Mouse (Mus musculus): Measurements from ENCODE around the gene Haus5. TPM values are rescaled to one million over a fixed set of nuclear protein-coding genes. Genes with fewer than 3 reads are reported as not detected.

The Haus5 gene
- polyA plus RNA-seq, 1 experiment from 2014 or later, result 25.7 TPM

DNA sequence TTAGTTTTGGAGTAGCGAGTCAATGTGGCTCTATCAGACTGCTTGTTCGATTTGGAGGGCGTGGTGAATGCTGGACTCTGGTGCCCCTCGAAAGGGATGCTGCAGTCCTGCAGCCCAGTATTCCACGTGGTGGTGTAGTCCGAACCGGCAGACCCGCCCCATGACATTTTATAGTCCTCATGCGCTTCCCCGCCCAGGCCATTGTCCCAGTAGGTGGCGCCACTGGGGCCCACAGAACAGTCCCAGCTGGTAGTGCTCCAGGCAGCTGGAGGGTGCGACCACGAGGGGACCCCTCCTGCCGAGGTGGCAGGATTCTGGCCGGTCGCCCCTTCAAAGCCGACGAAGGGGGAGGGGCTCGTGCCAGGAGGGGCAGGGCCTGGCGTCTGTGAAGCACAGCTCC, 30.2 kb downstream of the Haus5 start:
- peaks cover 47% of the 10 kb centered on the region for H3K27me3 ChIP-seq (replicated peaks; ENCODE audit: control insufficient read depth, insufficient read depth, low read length)
- ATAC-seq, result no peak

DNA sequence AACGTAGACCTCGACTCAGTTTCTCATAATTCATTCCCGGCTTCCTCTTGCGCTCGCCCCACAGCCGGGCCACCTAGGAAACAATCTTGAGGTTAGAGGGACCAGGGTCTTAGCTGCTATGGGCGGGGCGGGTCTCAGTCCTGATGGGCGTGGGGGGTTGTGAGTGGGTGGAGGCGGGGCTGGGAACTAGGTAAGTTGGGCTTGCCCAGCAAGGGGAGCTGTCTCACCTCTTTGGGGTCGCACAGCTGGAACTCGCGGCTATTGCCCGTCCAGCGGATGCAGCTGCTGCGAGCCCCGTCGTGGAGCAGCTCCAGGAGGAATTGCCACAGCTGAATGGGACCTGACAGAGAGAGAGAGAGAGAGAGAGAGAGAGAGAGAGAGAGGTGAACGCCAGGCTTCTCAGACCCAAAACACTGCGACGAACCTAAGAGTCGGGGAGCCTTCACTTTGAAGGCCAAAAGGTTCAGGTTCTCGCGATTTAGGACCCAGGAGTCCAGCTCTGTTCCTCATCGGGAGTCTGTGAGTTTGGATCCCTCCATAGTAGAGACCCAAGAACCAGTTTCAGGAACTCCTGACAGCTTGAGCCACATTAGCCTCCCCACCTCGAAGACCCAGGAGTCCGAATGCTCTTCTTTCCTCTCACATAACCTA, 30.9 kb downstream of the Haus5 start:
- Histone ChIP-seq H3K4me1 (ENCODE audit: control insufficient read depth, insufficient read depth, low read depth, low read length) (peaks cover 3% of the 10 kb centered on the region; the same call in 1 of the 2 replicates), H3K9ac (ENCODE audit: low read depth, low read length) (no peak overlapping the region; the same call in 1 of the 2 replicates), H3K36me3 (ENCODE audit: control insufficient read depth, insufficient read depth, low read length) (no peaks in the 10 kb centered on the region), H3K4me2 (ENCODE audit: low read length) (no peak overlapping the region), H3K27ac (ENCODE audit: low read depth, low read length) (no peak overlapping the region), H3K9me3 (ENCODE audit: control insufficient read depth, low read length) (no peaks in the 10 kb centered on the region), H3K27me3 (replicated peaks; ENCODE audit: control insufficient read depth, insufficient read depth, low read length) (peaks cover 47% of the 10 kb centered on the region), H3K4me3 (ENCODE audit: low read length) (no peak overlapping the region)
- no peak for ATAC-seq
- WGBS, result 7% methylated on average over 27 of the region's 27 CpGs

More for the DNA sequence above, 30.2 kb downstream of the Haus5 start:
- no peak overlapping the region for H3K27ac ChIP-seq (ENCODE audit: low read depth, low read length)
- no peaks in the 10 kb centered on the region for H3K9me3 ChIP-seq (ENCODE audit: control insufficient read depth, low read length)
- H3K4me1 ChIP-seq (ENCODE audit: control insufficient read depth, insufficient read depth, low read depth, low read length), result peaks cover 3% of the 10 kb centered on the region; the same call in 1 of the 2 replicates
- H3K9ac ChIP-seq (ENCODE audit: low read depth, low read length), result no peak overlapping the region
- no peaks in the 10 kb centered on the region for H3K36me3 ChIP-seq (ENCODE audit: control insufficient read depth, insufficient read depth, low read length)
- H3K4me2 ChIP-seq (ENCODE audit: low read length), result peak overlapping the region; percentile 18; the same call in 1 of the 2 replicates
- WGBS, result under 1% methylated on average over 20 of the region's 20 CpGs
- no peak overlapping the region for H3K4me3 ChIP-seq (ENCODE audit: low read length)

DNA sequence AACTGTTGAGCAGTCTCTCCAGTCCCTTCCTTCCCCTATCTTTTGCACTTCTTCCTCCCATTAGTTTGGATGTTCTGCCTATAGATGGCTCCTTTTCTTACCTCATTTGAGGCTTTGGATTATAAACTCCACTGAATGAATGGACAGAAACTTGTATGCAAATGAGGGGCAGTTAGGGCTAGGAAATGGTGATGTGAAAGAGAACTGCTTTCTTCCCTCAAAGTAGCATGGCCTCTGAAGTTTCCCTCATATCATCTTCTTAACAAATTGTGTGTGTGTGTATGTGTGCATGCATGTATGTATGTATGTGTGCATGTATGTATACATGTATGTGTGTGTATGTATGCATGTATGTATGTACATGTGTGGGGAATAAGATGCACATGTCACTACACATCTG, 35.8 kb downstream of the Haus5 start:
- Histone ChIP-seq H3K4me1 (ENCODE audit: control insufficient read depth, insufficient read depth, low read depth, low read length) (peaks cover 9% of the 10 kb centered on the region), H3K36me3 (ENCODE audit: control insufficient read depth, insufficient read depth, low read length) (peaks cover 3% of the 10 kb centered on the region; the same call in 1 of the 2 replicates), H3K4me2 (ENCODE audit: low read length) (no peak overlapping the region), H3K9me3 (ENCODE audit: control insufficient read depth, low read length) (no peaks in the 10 kb centered on the region), H3K9ac (ENCODE audit: low read depth, low read length) (no peak overlapping the region), H3K27ac (ENCODE audit: low read depth, low read length) (no peak overlapping the region), H3K27me3 (replicated peaks; ENCODE audit: control insufficient read depth, insufficient read depth, low read length) (peaks cover 20% of the 10 kb centered on the region), H3K4me3 (ENCODE audit: low read length) (no peak overlapping the region)
- no peak for ATAC-seq

DNA sequence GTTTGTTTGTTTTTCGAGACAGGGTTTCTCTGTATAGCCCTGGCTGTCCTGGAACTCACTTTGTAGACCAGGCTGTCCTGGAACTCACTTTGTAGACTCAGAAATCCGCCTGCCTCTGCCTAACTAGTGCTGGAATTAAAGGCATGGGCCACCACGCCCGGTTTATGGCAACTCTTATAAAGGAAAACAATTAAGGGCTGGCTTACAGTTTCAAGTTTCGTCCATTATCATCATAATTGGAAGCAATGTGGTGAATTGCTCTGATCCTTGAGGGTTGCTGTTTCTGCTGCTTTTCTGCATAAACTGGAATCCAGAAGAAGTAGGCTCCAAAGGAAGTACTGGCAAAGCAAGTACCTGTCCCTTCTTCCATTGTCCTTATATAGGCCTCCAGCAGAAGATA, 38.1 kb downstream of the Haus5 start:
- H3K27me3 ChIP-seq (replicated peaks; ENCODE audit: control insufficient read depth, insufficient read depth, low read length), result peaks cover 2% of the 10 kb centered on the region; the same call in 1 of the 2 replicates
- ATAC-seq, result no peak
- H3K27ac ChIP-seq (ENCODE audit: low read depth, low read length), result no peak overlapping the region
- H3K4me3 ChIP-seq (ENCODE audit: low read length), result no peak overlapping the region
- WGBS, result 93% methylated on average over 5 of the region's 5 CpGs
- H3K4me2 ChIP-seq (ENCODE audit: low read length), result no peak overlapping the region; the same call in 1 of the 2 replicates
- peaks cover 9% of the 10 kb centered on the region for H3K4me1 ChIP-seq (ENCODE audit: control insufficient read depth, insufficient read depth, low read depth, low read length)
- no peaks in the 10 kb centered on the region for H3K9me3 ChIP-seq (ENCODE audit: control insufficient read depth, low read length)
- peaks cover 17% of the 10 kb centered on the region for H3K36me3 ChIP-seq (ENCODE audit: control insufficient read depth, insufficient read depth, low read length)
- H3K9ac ChIP-seq (ENCODE audit: low read depth, low read length), result no peak overlapping the region

DNA sequence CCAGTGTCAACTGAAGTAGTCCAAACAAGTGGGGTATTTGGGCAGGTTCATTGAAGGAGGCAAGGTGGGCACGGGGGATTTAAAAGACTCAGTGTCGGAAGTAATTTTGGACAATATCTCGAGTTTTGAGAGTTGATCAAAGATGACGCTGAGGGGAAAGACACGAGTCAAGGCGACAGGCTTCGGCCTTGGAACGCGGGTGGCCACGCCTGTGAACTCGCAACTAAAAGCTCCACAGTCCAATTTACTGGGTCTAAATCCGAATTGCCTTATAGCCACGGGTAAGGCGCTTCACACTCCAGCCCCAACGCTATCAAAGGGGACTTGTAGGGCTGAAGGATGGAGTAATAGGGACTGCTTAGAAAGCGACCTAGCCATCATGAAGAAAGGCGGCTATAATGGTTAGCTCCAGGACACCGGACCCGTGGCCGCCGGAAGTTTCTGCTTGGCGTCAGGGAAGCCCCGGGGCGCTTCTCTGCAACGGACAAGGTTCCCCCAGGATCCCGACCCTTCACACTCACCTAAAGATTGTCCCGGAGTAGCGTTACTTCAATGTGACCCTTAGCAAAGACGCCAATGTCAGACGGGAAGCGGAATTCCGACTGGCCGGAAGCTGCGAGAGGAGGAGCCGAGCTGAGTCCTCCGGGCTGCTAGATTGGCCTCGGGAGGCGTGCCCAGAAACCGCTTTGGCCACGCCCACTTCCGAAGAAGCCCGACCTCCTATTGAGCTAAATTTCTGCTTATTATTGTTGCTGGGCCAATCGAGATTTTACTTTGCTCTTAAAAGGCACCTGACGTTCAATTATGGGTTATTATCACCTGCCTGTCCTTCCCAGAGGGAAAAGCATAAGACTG, 39.0 kb downstream of the Haus5 start, which contains the start of gene Cox6b1:
Cox6b1 (minus strand) TSS at position 622 of the 855 bp plus-strand sequence.
- no peaks in the 10 kb centered on the region for H3K9me3 ChIP-seq (ENCODE audit: control insufficient read depth, low read length)
- H3K36me3 ChIP-seq (ENCODE audit: control insufficient read depth, insufficient read depth, low read length), result peaks cover 18% of the 10 kb centered on the region
- peaks cover 2% of the 10 kb centered on the region; the same call in 1 of the 2 replicates for H3K27me3 ChIP-seq (replicated peaks; ENCODE audit: control insufficient read depth, insufficient read depth, low read length)
- H3K4me1 ChIP-seq (ENCODE audit: control insufficient read depth, insufficient read depth, low read depth, low read length), result peaks cover 9% of the 10 kb centered on the region
- peak within 1 kb of the TSS; percentile 71 for H3K4me3 ChIP-seq (ENCODE audit: low read length)
- peak; percentile 95 for ATAC-seq
- H3K27ac ChIP-seq (ENCODE audit: low read depth, low read length), result peak within 1 kb of the TSS; percentile 63
- H3K4me2 ChIP-seq (ENCODE audit: low read length), result peak within 1 kb of the TSS; percentile 96
- WGBS, result 2% methylated on average over 44 of the region's 44 CpGs
- H3K9ac ChIP-seq (ENCODE audit: low read depth, low read length), result peak within 1 kb of the TSS; percentile 81

DNA sequence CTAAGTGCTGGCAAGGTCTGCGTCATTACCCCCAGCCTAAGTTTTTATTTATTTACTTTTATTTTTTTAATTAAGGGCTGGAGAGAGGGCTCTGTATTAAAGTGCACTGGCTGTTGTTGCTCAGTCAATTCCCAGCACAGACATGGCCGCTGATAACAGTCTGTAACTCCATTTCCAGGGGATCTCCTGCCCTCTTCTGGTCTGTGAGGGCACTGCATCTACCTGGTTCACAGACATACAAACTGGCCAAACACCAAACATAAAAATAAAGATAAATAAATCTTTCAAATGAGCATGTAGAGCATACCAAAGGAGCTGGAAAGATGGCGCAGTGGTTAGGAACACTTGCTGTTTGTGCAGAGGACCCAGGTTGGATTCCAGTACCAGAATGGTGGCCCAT, 45.6 kb downstream of the Haus5 start:
- peaks cover 54% of the 10 kb centered on the region for H3K36me3 ChIP-seq (ENCODE audit: control insufficient read depth, insufficient read depth, low read length)

DNA sequence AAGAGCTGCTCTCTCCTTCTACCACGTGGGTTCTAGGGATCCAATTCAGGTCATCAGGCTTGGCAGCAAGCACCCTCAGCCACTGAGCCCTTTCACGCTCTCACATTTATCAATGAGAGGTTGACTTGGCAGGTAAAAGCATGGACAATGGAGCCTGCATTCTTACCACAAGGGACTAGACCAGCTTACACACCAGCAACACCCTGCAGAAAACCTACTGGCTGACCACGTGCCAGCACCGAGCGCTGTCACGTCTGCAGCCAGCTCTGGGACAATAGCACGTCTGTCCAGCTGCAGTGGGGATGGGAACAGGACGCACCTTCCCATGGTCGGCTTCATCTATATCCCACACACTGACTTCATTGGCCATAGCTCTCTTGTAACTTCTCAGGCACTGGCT, 46.1 kb downstream of the Haus5 start:
- Histone ChIP-seq H3K27ac (ENCODE audit: low read depth, low read length) (no peak overlapping the region), H3K27me3 (replicated peaks; ENCODE audit: control insufficient read depth, insufficient read depth, low read length) (no peaks in the 10 kb centered on the region), H3K4me3 (ENCODE audit: low read length) (no peak overlapping the region), H3K36me3 (ENCODE audit: control insufficient read depth, insufficient read depth, low read length) (peaks cover 53% of the 10 kb centered on the region), H3K9ac (ENCODE audit: low read depth, low read length) (no peak overlapping the region), H3K4me2 (ENCODE audit: low read length) (no peak overlapping the region), H3K9me3 (ENCODE audit: control insufficient read depth, low read length) (no peaks in the 10 kb centered on the region), H3K4me1 (ENCODE audit: control insufficient read depth, insufficient read depth, low read depth, low read length) (no peaks in the 10 kb centered on the region)
- WGBS, result 96% methylated on average over 9 of the region's 9 CpGs
- ATAC-seq, result no peak

More for the DNA sequence above, 45.6 kb downstream of the Haus5 start:
- no peaks in the 10 kb centered on the region for H3K27me3 ChIP-seq (replicated peaks; ENCODE audit: control insufficient read depth, insufficient read depth, low read length)
- no peak for ATAC-seq
- H3K4me3 ChIP-seq (ENCODE audit: low read length), result no peak overlapping the region
- no peak overlapping the region for H3K9ac ChIP-seq (ENCODE audit: low read depth, low read length)
- H3K4me2 ChIP-seq (ENCODE audit: low read length), result no peak overlapping the region
- H3K27ac ChIP-seq (ENCODE audit: low read depth, low read length), result no peak overlapping the region
- 87% methylated on average over 3 of the region's 3 CpGs for WGBS
- no peaks in the 10 kb centered on the region for H3K4me1 ChIP-seq (ENCODE audit: control insufficient read depth, insufficient read depth, low read depth, low read length)
- no peaks in the 10 kb centered on the region for H3K9me3 ChIP-seq (ENCODE audit: control insufficient read depth, low read length)

DNA sequence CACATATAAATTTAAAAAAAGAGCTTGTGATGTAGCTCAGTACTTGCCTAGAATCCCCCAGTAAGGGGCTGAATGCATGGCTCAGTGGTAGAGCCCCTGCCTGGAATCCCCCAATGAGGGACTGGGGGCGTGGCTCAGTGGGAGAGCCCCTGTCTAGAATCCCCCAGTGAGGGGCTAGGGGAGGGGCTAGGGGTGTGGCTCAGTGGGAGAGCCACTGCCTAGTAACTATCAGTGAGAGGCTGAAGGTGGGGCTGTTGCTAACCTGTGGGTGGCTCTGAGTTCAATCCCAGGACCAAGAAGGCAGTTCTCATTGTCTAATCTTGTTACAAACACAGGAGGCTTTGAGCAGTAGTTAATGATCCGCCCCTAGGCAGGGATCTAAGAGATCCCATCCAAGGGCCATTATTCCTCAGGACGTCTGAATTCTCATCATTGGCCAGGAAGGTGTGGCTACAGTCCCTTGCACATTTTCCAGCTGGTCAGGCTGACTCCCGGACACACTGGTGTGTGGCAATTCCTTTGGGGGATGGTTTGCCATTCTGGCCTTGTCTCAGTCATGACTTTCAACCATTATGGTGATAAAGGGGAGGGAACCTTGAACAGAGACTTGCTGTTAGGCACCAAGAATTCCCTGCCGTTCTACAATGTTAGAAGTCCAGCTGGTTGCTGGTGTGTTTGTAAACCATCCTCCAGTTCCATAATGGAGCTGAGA, 49.6 kb downstream of the Haus5 start:
- Histone ChIP-seq H3K9ac (ENCODE audit: low read depth, low read length) (no peak overlapping the region), H3K4me2 (ENCODE audit: low read length) (no peak overlapping the region), H3K4me1 (ENCODE audit: control insufficient read depth, insufficient read depth, low read depth, low read length) (no peaks in the 10 kb centered on the region), H3K27me3 (replicated peaks; ENCODE audit: control insufficient read depth, insufficient read depth, low read length) (no peaks in the 10 kb centered on the region), H3K9me3 (ENCODE audit: control insufficient read depth, low read length) (no peaks in the 10 kb centered on the region), H3K36me3 (ENCODE audit: control insufficient read depth, insufficient read depth, low read length) (peaks cover 38% of the 10 kb centered on the region), H3K27ac (ENCODE audit: low read depth, low read length) (no peak overlapping the region), H3K4me3 (ENCODE audit: low read length) (no peak overlapping the region)
- 60% methylated on average over 5 of the region's 5 CpGs for WGBS
- 0 out of 2 replicates have a peak, but pooled peaks have one; percentile 31 for ATAC-seq

Data from hindbrain, embryonic 16.5 days (tissue).